17 mouse cellular contexts compared by ENCODE assay signal in the genomic region with DNA sequence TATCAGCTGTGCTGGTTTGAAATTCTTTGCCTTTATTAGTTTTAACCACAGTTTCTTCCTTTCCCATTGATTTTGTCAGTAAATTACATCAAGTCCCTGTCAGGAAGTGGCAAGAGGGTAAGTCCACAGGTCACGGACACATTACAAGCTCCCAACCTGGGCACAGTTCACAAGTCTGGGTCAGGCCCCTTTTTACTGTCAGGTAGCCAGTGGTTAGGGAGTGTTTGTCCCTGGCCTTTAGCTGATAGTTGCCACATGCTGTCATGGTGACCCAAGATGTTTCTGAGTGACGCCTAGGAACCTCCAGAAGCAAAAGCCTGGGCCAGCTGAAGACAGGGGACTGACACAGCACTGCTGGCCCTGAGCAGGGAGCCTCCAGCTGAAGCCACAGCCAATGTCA. TPM values are rescaled to one million over a fixed set of nuclear protein-coding genes. Genes with fewer than 3 reads are reported as not detected.
A peak's percentile ranks its signal among the peaks of the same experiment; 100 is the strongest.
DNase-seq lines count a peak whose midpoint lies in the region; ATAC-seq and TF ChIP-seq lines count a peak whose summit lies in the region.
"Had no signal": no experiment of that assay in that cellular context is flagged by ENCODE, and none has a peak within 500 bp of the region (broad histone marks: within the 10 kb centered on the region; RNA-seq: fewer than 3 reads in every experiment).

No protein-coding gene starts in this region.

- 68% methylated on average over 2 of the region's 2 CpGs for WGBS in limb, embryonic 13.5 days
- WGBS in limb, embryonic 10.5 days, result 63% methylated on average over 2 of the region's 2 CpGs
- 39% methylated on average over 2 of the region's 2 CpGs for WGBS in liver, postnatal 0 days (ENCODE audit: insufficient replicate concordance)

- H3K4me3 ChIP-seq in gastrocnemius, adult 2 months, result no peak overlapping the region
- H3K4me3 ChIP-seq in limb, embryonic 13.5 days, result no peak overlapping the region
- H3K4me3 ChIP-seq in limb, embryonic 10.5 days, result no peak overlapping the region
- no peak overlapping the region for H3K4me3 ChIP-seq in cortical plate, adult 2 months (ENCODE audit: insufficient read depth, low read length)
- no peak overlapping the region for H3K4me3 ChIP-seq in liver, postnatal 0 days (ENCODE audit: low read depth, low read length)
- H3K4me3 ChIP-seq: forebrain, embryonic 13.5 days; heart, adult 2 months; heart, embryonic 15.5 days; megakaryocyte, embryonic 14.5 days had no signal

- H3K9ac ChIP-seq in limb, embryonic 13.5 days, result no peak overlapping the region
- H3K9ac ChIP-seq in liver, postnatal 0 days (replicated peaks), result 0 out of 2 replicates have a peak overlapping the region, but pooled peaks have one; percentile 13
- H3K9ac ChIP-seq: forebrain, embryonic 13.5 days; heart, embryonic 15.5 days had no signal

- no peak overlapping the region for H3K4me2 ChIP-seq in limb, embryonic 13.5 days (replicated peaks)
- H3K4me2 ChIP-seq in liver, postnatal 0 days (ENCODE audit: low read depth, low read length), result no peak overlapping the region
- H3K4me2 ChIP-seq: forebrain, embryonic 13.5 days; heart, embryonic 15.5 days had no signal

- no peak for ATAC-seq in limb, embryonic 13.5 days (ENCODE audit: low FRiP score, low read depth)
- peak; percentile 79 for ATAC-seq in liver, postnatal 0 days
- ATAC-seq: forebrain, embryonic 13.5 days had no signal

- no peaks in the 10 kb centered on the region for H3K36me3 ChIP-seq in limb, embryonic 13.5 days
- H3K36me3 ChIP-seq in limb, embryonic 10.5 days, result no peaks in the 10 kb centered on the region
- no peaks in the 10 kb centered on the region for H3K36me3 ChIP-seq in liver, postnatal 0 days (replicated peaks; ENCODE audit: insufficient read depth, low read length)
- H3K36me3 ChIP-seq: heart, embryonic 15.5 days had no signal

- TF ChIP-seq POLR2A in cortical plate, adult 2 months (IDR thresholded peaks at IDR 0.05; ENCODE audit: extremely low read depth, insufficient read depth, low read length), result no peak

- intact Hi-C loops in gastrocnemius, adult 2 months (cut with DNase I), result no loop called here
- intact Hi-C loops in gastrocnemius, postnatal 36 days (cut with DNase I), result no loop called here

- no peaks in the 10 kb centered on the region for H3K9me3 ChIP-seq in limb, embryonic 13.5 days
- H3K9me3 ChIP-seq in limb, embryonic 10.5 days (replicated peaks), result no peaks in the 10 kb centered on the region
- no peaks in the 10 kb centered on the region for H3K9me3 ChIP-seq in liver, postnatal 0 days (ENCODE audit: low read length)
- H3K9me3 ChIP-seq: forebrain, embryonic 13.5 days; heart, embryonic 15.5 days had no signal

- peak; percentile 47; the same call in 1 of the 2 replicates for TF ChIP-seq EP300 in liver, postnatal 0 days (IDR thresholded peaks at IDR 0.05; ENCODE audit: low read depth)

- no peaks in the 10 kb centered on the region for H3K27me3 ChIP-seq in limb, embryonic 13.5 days
- no peaks in the 10 kb centered on the region for H3K27me3 ChIP-seq in limb, embryonic 10.5 days (ENCODE audit: low read depth, poor library complexity, severe bottlenecking)
- H3K27me3 ChIP-seq in liver, postnatal 0 days (ENCODE audit: insufficient read depth, low read length), result no peaks in the 10 kb centered on the region
- H3K27me3 ChIP-seq: forebrain, embryonic 13.5 days; heart, embryonic 15.5 days; megakaryocyte, embryonic 14.5 days had no signal

- no peak for DNase-seq in gastrocnemius, adult 2 months
- no peak for DNase-seq in gastrocnemius, postnatal 36 days
- no peak for DNase-seq in limb, embryonic 10.5 days (ENCODE audit: low spot score)
- DNase-seq in liver, postnatal 0 days, result peak; percentile 39
- no peak for DNase-seq in cerebellum, adult 9-11 months
- DNase-seq: cerebellum, postnatal 14 days; gastrocnemius, postnatal 14 days; heart, adult 2 months; kidney, adult 8-10 months; kidney, postnatal 4 days; lung, postnatal 14 days; retina, postnatal 1 day had no signal

- peaks cover 53% of the 10 kb centered on the region for H3K4me1 ChIP-seq in limb, embryonic 13.5 days
- peaks cover 35% of the 10 kb centered on the region for H3K4me1 ChIP-seq in limb, embryonic 10.5 days
- no peaks in the 10 kb centered on the region for H3K4me1 ChIP-seq in cortical plate, adult 2 months (ENCODE audit: control insufficient read depth, insufficient read depth, low read length)
- H3K4me1 ChIP-seq in liver, postnatal 0 days (ENCODE audit: insufficient read depth), result peaks cover 39% of the 10 kb centered on the region

- peak overlapping the region; percentile 8; the same call in 1 of the 2 replicates for H3K27ac ChIP-seq in gastrocnemius, adult 2 months
- 0 out of 2 replicates have a peak overlapping the region, but pooled peaks have one; percentile 33 for H3K27ac ChIP-seq in limb, embryonic 13.5 days
- no peak overlapping the region for H3K27ac ChIP-seq in limb, embryonic 10.5 days
- 0 out of 2 replicates have a peak overlapping the region, but pooled peaks have one; percentile 9 for H3K27ac ChIP-seq in cortical plate, adult 2 months (ENCODE audit: insufficient read depth, low read length)
- H3K27ac ChIP-seq in liver, postnatal 0 days (ENCODE audit: low read depth), result peak overlapping the region; percentile 69
- H3K27ac ChIP-seq: forebrain, embryonic 13.5 days; heart, adult 2 months had no signal

- no peak for TF ChIP-seq CTCF in gastrocnemius, adult 2 months (IDR thresholded peaks at IDR 0.05)
- TF ChIP-seq CTCF in cortical plate, adult 2 months (IDR thresholded peaks at IDR 0.05; ENCODE audit: extremely low read depth, insufficient read depth, low read length), result no peak
- no peak for TF ChIP-seq CTCF in liver, postnatal 0 days (IDR thresholded peaks at IDR 0.05; ENCODE audit: low read depth)

RNA-seq across cellular contexts. Expression of a gene that starts 49.5 kb away (rescaled TPM):
- 1 to 10 TPM; 2.7 to 3.1 TPM for total RNA-seq in gastrocnemius, adult 2 months (2021)
- total RNA-seq in gastrocnemius, postnatal 36 days (2021), result 1 to 10 TPM; 3.1 to 3.7 TPM
- 44.0 and 44.8 TPM in 2 replicates for polyA plus RNA-seq in limb, embryonic 13.5 days (2015; fragmentation: Nextera tagmentation; extraction: Ambion mirVana)
- polyA plus RNA-seq in limb, embryonic 10.5 days (2016; fragmentation: Nextera tagmentation; extraction: Ambion mirVana), result 47.6 and 55.1 TPM in 2 replicates
- 174 and 183 TPM in 2 replicates for polyA plus RNA-seq in cortical plate, adult 2 months (2012; rRNA removed)
- polyA plus RNA-seq in liver, postnatal 0 days (2015; fragmentation: Nextera tagmentation; extraction: Ambion mirVana), result 4.8 and 5.0 TPM in 2 replicates

RNA-seq across cellular contexts. Expression of a gene that starts 54.8 kb away (rescaled TPM):
- 1 to 10 TPM; 4.8 to 9.3 TPM for total RNA-seq in gastrocnemius, adult 2 months (2021)
- total RNA-seq in gastrocnemius, postnatal 36 days (2021), result 1 to 10 TPM; 7.4 to 8.8 TPM
- 103 and 105 TPM in 2 replicates for polyA plus RNA-seq in limb, embryonic 13.5 days (2015; fragmentation: Nextera tagmentation; extraction: Ambion mirVana)
- 87.5 and 91.1 TPM in 2 replicates for polyA plus RNA-seq in limb, embryonic 10.5 days (2016; fragmentation: Nextera tagmentation; extraction: Ambion mirVana)
- polyA plus RNA-seq in cortical plate, adult 2 months (2012; rRNA removed), result 37.0 and 45.0 TPM in 2 replicates
- 77.3 and 79.2 TPM in 2 replicates for polyA plus RNA-seq in liver, postnatal 0 days (2015; fragmentation: Nextera tagmentation; extraction: Ambion mirVana)
